Mouse (Mus musculus) erythroblast, embryonic 14.5 days (primary cell): ENCODE results near the gene Nid1.
"Not testable (repeated sequence)": the region's sequence is repeated elsewhere in the genome, so short reads cannot be mapped to it uniquely, and the experiment has no call there.

Experiments used
- GATA1 ChIP-seq: IDR thresholded peaks from 2 replicates; pipeline ENCODE4 v1.6.1; 2012; ENCODE audit warnings: low read length, inconsistent platforms, mixed read lengths
- TAL1 ChIP-seq: IDR thresholded peaks from 3 replicates; pipeline ENCODE4 v1.6.1; 2012; ENCODE audit warnings: low read length, inconsistent platforms, mixed read lengths

DNA sequence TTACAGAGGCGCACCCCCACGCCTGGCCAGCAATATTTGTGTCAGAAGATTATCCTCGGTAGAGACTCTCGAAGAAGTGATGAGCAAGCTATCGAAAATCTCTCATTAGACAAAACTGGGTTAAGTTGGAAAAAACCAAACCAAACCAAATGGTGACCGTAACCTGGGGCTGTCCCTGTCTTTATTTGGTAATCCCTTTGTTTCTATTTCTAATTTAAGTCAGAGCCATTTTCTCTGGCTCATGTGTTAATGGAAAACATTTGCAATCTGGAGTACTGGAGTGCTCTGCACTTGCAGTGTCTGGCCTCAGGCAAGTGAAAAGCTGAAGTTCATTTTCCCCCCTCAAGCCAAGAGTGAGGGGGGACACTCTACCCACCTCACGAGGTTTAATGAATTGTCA, 16.9 kb downstream of the Nid1 start:
- not testable (repeated sequence) for TF ChIP-seq TAL1, GATA1
